Comparison of ENCODE assay signal across 1 mouse cellular context in genomic region chr5:36942446-36942845, GRCm38 (mm10).
TF ChIP-seq lines count a peak whose summit lies in the region.

No protein-coding gene starts in this region.

TF ChIP-seq in MEL, 35 proteins besides CTCF, POLR2A, EP300 and RAD21:
- no peak for TF ChIP-seq SIN3A (IDR thresholded peaks at IDR 0.05; ENCODE audit: low read length)
- no peak for TF ChIP-seq ELF1 (IDR thresholded peaks at IDR 0.05; ENCODE audit: low read depth, low read length)
- TF ChIP-seq KAT2A (conservative IDR thresholded peaks at IDR 0.05; ENCODE audit: low read depth, low read length) = no peak
- TF ChIP-seq ZNF384 (IDR thresholded peaks at IDR 0.05; ENCODE audit: low read depth, low read length) = no peak
- TF ChIP-seq MAX (IDR thresholded peaks at IDR 0.05; ENCODE audit: low read length) = no peak
- no peak for TF ChIP-seq USF2 (IDR thresholded peaks at IDR 0.05; ENCODE audit: borderline replicate concordance in 1 of 2, insufficient read depth in 1 of 2, low read depth in 1 of 2, low read length in 2 of 2)
- no peak for TF ChIP-seq MAZ (IDR thresholded peaks at IDR 0.05; ENCODE audit: low read depth, low read length)
- no peak for TF ChIP-seq CHD1 (IDR thresholded peaks at IDR 0.05; ENCODE audit: low read depth, low read length)
- TF ChIP-seq GATA1 (IDR thresholded peaks at IDR 0.05; ENCODE audit: low read depth, low read length) = no peak
- TF ChIP-seq TAL1 (IDR thresholded peaks at IDR 0.05; ENCODE audit: low read length) = no peak
- TF ChIP-seq MYB (IDR thresholded peaks at IDR 0.05; ENCODE audit: low read depth, low read length) = no peak
- TF ChIP-seq ETS1 (IDR thresholded peaks at IDR 0.05; ENCODE audit: low read depth, low read length) = no peak
- no peak for TF ChIP-seq SMC3 (IDR thresholded peaks at IDR 0.05; ENCODE audit: low read depth, low read length)
- TF ChIP-seq MAFK (IDR thresholded peaks at IDR 0.05; ENCODE audit: borderline replicate concordance, low read depth, low read length) = no peak
- TF ChIP-seq TCF12 (IDR thresholded peaks at IDR 0.05; ENCODE audit: low read depth, low read length) = no peak
- TF ChIP-seq BHLHE40 (IDR thresholded peaks at IDR 0.05; ENCODE audit: borderline replicate concordance, low read depth, low read length) = no peak
- no peak for TF ChIP-seq CHD2 (IDR thresholded peaks at IDR 0.05; ENCODE audit: low read length)
- no peak for TF ChIP-seq ZMIZ1 (IDR thresholded peaks at IDR 0.05; ENCODE audit: low read depth, low read length)
